Mouse (Mus musculus): ENCODE measurements at regions not wholly inside any gene's neighbourhood (a gene's known extent, or its start where the extent isn't known, plus 50 kb on each side); places are given as distances from the start of the nearest gene placed in this dataset.

DNA sequence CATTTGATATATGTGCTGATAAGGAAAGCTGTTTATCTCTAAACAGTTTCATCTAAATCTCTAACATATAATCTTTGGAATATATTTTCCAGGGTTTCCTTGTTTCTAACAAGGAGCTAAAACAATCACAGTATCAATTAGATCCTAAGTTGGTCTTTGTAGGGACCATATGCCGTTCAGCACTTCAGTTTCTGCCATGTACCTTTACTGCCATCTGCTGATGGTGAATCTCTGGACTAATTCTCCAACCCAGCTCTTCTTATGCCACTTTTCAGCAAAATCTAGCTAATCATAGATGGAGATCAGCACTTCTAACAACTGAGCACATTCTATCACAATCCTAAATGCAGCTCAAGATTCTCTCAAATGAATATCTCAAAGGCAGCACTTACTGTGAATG lies 370.5 kb downstream of the Phf3 start:
- H3K4me3 ChIP-seq (ENCODE audit: low read length), result no peak overlapping the region
- no peak overlapping the region for H3K9ac ChIP-seq (ENCODE audit: low read depth, low read length)
- no peak for ATAC-seq
- H3K27me3 ChIP-seq (replicated peaks; ENCODE audit: control insufficient read depth, insufficient read depth, low read length), result no peaks in the 10 kb centered on the region
- WGBS, result 22% methylated on average over 1 of the region's 1 CpGs
- no peaks in the 10 kb centered on the region for H3K36me3 ChIP-seq (ENCODE audit: control insufficient read depth, insufficient read depth, low read length)
- H3K27ac ChIP-seq (ENCODE audit: low read length), result no peak overlapping the region
- H3K4me2 ChIP-seq (ENCODE audit: low read depth, low read length), result no peak overlapping the region
- no peaks in the 10 kb centered on the region for H3K9me3 ChIP-seq (ENCODE audit: control insufficient read depth, low read length)
- no peaks in the 10 kb centered on the region for H3K4me1 ChIP-seq (ENCODE audit: control insufficient read depth, insufficient read depth, low read length)

DNA sequence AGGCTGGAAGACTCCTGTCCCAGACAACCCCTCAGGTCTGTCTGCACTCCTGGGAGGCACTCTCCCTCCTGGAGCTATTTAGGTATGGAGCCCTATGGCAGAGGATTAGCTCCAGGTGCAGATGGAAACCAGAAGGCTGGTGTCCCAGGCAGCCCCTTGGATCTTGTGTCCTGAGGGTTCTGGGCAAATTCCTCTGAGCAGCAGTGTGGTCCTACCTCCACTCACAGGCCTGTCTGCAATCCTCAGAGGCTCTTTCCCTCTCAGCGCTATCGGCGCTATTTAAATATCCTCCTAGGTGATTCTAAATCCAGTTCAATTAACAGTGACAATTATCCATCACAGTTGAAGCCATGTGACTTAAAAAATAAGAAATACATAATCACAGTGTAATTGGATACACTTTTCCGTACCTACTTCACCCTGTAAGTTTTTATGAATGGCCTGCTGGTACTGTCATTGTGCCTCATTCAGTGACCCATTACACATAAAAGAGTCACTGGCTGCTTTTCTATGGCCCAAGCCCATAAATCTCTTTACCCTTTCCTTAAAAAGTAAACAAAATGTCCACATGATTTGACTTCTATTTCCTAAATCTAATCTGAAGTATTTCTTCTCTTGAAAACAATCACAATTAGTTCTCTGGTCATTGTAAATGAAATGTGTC lies 413.3 kb downstream of the Phf3 start:
- no peak for ATAC-seq
- 84% methylated on average over 4 of the region's 4 CpGs for WGBS
- Histone ChIP-seq H3K27me3 (replicated peaks; ENCODE audit: control insufficient read depth, insufficient read depth, low read length) (no peaks in the 10 kb centered on the region), H3K4me3 (ENCODE audit: low read length) (no peak overlapping the region), H3K27ac (ENCODE audit: low read length) (no peak overlapping the region), H3K9me3 (ENCODE audit: control insufficient read depth, low read length) (no peaks in the 10 kb centered on the region), H3K4me1 (ENCODE audit: control insufficient read depth, insufficient read depth, low read length) (no peaks in the 10 kb centered on the region), H3K4me2 (ENCODE audit: low read depth, low read length) (no peak overlapping the region), H3K9ac (ENCODE audit: low read depth, low read length) (no peak overlapping the region), H3K36me3 (ENCODE audit: control insufficient read depth, insufficient read depth, low read length) (no peaks in the 10 kb centered on the region)

DNA sequence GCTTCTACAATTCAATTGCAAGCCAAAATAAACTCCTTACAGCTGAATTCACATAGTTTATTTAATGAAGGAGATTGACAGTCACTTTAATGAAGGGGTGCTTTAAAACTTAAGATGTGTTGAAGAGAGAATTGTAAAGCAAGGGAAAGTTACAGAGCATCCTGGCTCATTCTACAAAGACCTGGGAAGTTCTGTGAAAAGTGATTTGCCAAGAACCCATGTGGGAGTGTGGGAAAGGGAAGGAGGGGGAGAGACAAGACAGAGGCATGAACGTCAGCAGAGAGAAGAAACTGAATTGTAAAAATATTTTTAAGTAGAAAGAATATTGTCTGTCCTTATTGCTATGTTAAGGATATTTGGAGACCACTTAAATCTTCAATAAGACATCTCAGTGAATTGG lies 435.8 kb downstream of the Phf3 start:
- no peak overlapping the region for H3K4me3 ChIP-seq (ENCODE audit: low read length)
- no peak overlapping the region for H3K27ac ChIP-seq (ENCODE audit: low read length)
- no peak overlapping the region for H3K9ac ChIP-seq (ENCODE audit: low read depth, low read length)
- H3K36me3 ChIP-seq (ENCODE audit: control insufficient read depth, insufficient read depth, low read length), result no peaks in the 10 kb centered on the region
- H3K4me1 ChIP-seq (ENCODE audit: control insufficient read depth, insufficient read depth, low read length), result no peaks in the 10 kb centered on the region
- H3K27me3 ChIP-seq (replicated peaks; ENCODE audit: control insufficient read depth, insufficient read depth, low read length), result no peaks in the 10 kb centered on the region
- no peak overlapping the region for H3K4me2 ChIP-seq (ENCODE audit: low read depth, low read length)
- 65% methylated on average over 1 of the region's 1 CpGs for WGBS
- ATAC-seq, result no peak
- H3K9me3 ChIP-seq (ENCODE audit: control insufficient read depth, low read length), result no peaks in the 10 kb centered on the region

DNA sequence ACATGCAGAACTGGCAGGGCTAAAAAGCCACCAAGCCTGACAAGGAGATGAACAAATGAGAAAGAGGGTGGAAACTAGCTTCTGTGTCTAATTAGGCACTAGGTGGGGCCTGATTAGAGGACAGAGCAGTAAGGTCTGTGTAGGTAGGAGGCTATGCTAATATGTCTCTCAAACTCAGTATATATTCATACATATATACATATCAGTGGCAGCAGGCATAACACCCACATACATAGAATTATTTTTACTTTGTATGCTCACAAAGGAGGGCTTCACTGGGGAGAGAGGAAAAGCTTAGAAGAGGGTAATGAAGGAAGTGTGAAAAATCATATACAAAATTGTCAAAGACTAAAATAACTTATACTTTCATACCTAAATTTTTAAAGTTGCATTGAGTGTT lies 457.1 kb downstream of the Phf3 start:
- H3K4me2 ChIP-seq (ENCODE audit: low read depth, low read length), result no peak overlapping the region
- no peak overlapping the region for H3K9ac ChIP-seq (ENCODE audit: low read depth, low read length)
- no peaks in the 10 kb centered on the region for H3K9me3 ChIP-seq (ENCODE audit: control insufficient read depth, low read length)
- no peak overlapping the region for H3K27ac ChIP-seq (ENCODE audit: low read length)
- no peaks in the 10 kb centered on the region for H3K27me3 ChIP-seq (replicated peaks; ENCODE audit: control insufficient read depth, insufficient read depth, low read length)
- H3K4me1 ChIP-seq (ENCODE audit: control insufficient read depth, insufficient read depth, low read length), result no peaks in the 10 kb centered on the region
- no peak for ATAC-seq
- no peaks in the 10 kb centered on the region for H3K36me3 ChIP-seq (ENCODE audit: control insufficient read depth, insufficient read depth, low read length)
- H3K4me3 ChIP-seq (ENCODE audit: low read length), result no peak overlapping the region

DNA sequence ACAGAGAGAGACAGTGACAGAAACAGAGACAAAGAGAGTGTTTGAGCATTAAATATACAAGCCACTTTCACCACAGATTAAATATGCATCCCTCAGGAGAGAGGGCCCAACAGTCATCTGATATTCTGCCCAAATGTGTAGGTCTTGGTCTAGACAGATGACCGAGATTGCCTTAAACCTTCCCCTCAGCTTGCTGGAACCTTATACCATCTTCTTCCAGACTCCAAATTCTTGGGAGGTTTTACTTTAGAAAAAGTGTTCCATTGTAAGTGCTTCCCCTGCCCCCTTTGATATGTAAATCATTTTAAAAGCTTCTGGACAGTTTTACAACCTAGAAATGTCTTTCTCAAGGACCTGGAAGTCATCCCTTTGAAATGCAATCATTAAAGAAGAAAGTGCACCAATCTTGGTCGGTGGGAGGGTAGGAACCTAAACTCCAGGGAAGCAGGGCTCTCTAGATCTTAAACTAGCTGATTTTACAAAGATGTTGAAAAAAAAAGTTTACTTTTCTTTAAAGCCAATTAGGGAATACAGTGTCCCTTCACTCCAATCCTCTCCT lies 458.8 kb downstream of the Phf3 start:
- ATAC-seq, result no peak
- Histone ChIP-seq H3K36me3 (ENCODE audit: control insufficient read depth, insufficient read depth, low read length) (no peaks in the 10 kb centered on the region), H3K27me3 (replicated peaks; ENCODE audit: control insufficient read depth, insufficient read depth, low read length) (no peaks in the 10 kb centered on the region), H3K9ac (ENCODE audit: low read depth, low read length) (no peak overlapping the region), H3K9me3 (ENCODE audit: control insufficient read depth, low read length) (no peaks in the 10 kb centered on the region), H3K4me1 (ENCODE audit: control insufficient read depth, insufficient read depth, low read length) (no peaks in the 10 kb centered on the region), H3K4me2 (ENCODE audit: low read depth, low read length) (no peak overlapping the region), H3K4me3 (ENCODE audit: low read length) (no peak overlapping the region), H3K27ac (ENCODE audit: low read length) (no peak overlapping the region)
- 17% methylated on average over 2 of the region's 2 CpGs for WGBS
